Mouse (Mus musculus): ENCODE data around the gene Cage1. TPM values are rescaled to one million over a fixed set of nuclear protein-coding genes. Genes with fewer than 3 reads are reported as not detected.

Cage1 gene
- polyA plus RNA-seq (2015; fragmentation: Nextera tagmentation; extraction: Ambion mirVana) = 1.5 and 2.0 TPM in 2 replicates

- peaks cover 20% of the 10 kb centered on the region for H3K4me1 ChIP-seq (replicated peaks; ENCODE audit: control insufficient read depth, insufficient read depth, low read length)
- peak within 1 kb of the TSS; percentile 90 for H3K9ac ChIP-seq (replicated peaks; ENCODE audit: low read depth, low read length)
- peak within 1 kb of the TSS; percentile 82 for H3K4me3 ChIP-seq (replicated peaks; ENCODE audit: low read length)
- H3K4me2 ChIP-seq (ENCODE audit: low read length) = peak within 1 kb of the TSS; percentile 89
- H3K36me3 ChIP-seq (ENCODE audit: control insufficient read depth, insufficient read depth) = peaks cover 11% of the 10 kb centered on the region
- under 1% methylated on average over 47 of the region's 47 CpGs for WGBS
- H3K27ac ChIP-seq (ENCODE audit: low read length) = peak within 1 kb of the TSS; percentile 82
- no peaks in the 10 kb centered on the region for H3K27me3 ChIP-seq (replicated peaks; ENCODE audit: control insufficient read depth, insufficient read depth, low read length)
- H3K9me3 ChIP-seq (ENCODE audit: control insufficient read depth, low read length) = no peaks in the 10 kb centered on the region
- peak; percentile 98 for ATAC-seq
These were observed at the start of gene Cage1 for GRCm38 (mm10) chr13:38037044-38037687. Gene Cage1, minus strand, starts transcription at chr13:38037069.

- peaks cover 2% of the 10 kb centered on the region; the same call in 1 of the 2 replicates for H3K4me1 ChIP-seq (replicated peaks; ENCODE audit: control insufficient read depth, insufficient read depth, low read length)
- H3K36me3 ChIP-seq (ENCODE audit: control insufficient read depth, insufficient read depth) = no peaks in the 10 kb centered on the region
- H3K9me3 ChIP-seq (ENCODE audit: control insufficient read depth, low read length) = no peaks in the 10 kb centered on the region
- ATAC-seq = no peak
- H3K4me2 ChIP-seq (ENCODE audit: low read length) = no peak overlapping the region
- no peak overlapping the region for H3K4me3 ChIP-seq (replicated peaks; ENCODE audit: low read length)
- 80% methylated on average over 7 of the region's 7 CpGs for WGBS
- H3K27me3 ChIP-seq (replicated peaks; ENCODE audit: control insufficient read depth, insufficient read depth, low read length) = no peaks in the 10 kb centered on the region
- H3K27ac ChIP-seq (ENCODE audit: low read length) = no peak overlapping the region
- H3K9ac ChIP-seq (replicated peaks; ENCODE audit: low read depth, low read length) = no peak overlapping the region
These were observed 44.3 kb upstream of the Cage1 start for GRCm38 (mm10) chr13:38081161-38081560.

- H3K9ac ChIP-seq (replicated peaks; ENCODE audit: low read depth, low read length) = no peak overlapping the region
- no peaks in the 10 kb centered on the region for H3K36me3 ChIP-seq (ENCODE audit: control insufficient read depth, insufficient read depth)
- H3K4me2 ChIP-seq (ENCODE audit: low read length) = no peak overlapping the region
- peaks cover 2% of the 10 kb centered on the region; the same call in 1 of the 2 replicates for H3K4me1 ChIP-seq (replicated peaks; ENCODE audit: control insufficient read depth, insufficient read depth, low read length)
- WGBS = 87% methylated on average over 14 of the region's 14 CpGs
- H3K27ac ChIP-seq (ENCODE audit: low read length) = no peak overlapping the region
- no peaks in the 10 kb centered on the region for H3K9me3 ChIP-seq (ENCODE audit: control insufficient read depth, low read length)
- no peaks in the 10 kb centered on the region for H3K27me3 ChIP-seq (replicated peaks; ENCODE audit: control insufficient read depth, insufficient read depth, low read length)
- no peak for ATAC-seq
- H3K4me3 ChIP-seq (replicated peaks; ENCODE audit: low read length) = no peak overlapping the region
These were observed 43.9 kb upstream of the Cage1 start for GRCm38 (mm10) chr13:38080725-38081124.

GRCm38 (mm10) chr13:38080014-38080413 lies 43.1 kb upstream of the Cage1 start:
- Histone ChIP-seq H3K9ac (replicated peaks; ENCODE audit: low read depth, low read length) (no peak overlapping the region), H3K36me3 (ENCODE audit: control insufficient read depth, insufficient read depth) (no peaks in the 10 kb centered on the region), H3K27me3 (replicated peaks; ENCODE audit: control insufficient read depth, insufficient read depth, low read length) (no peaks in the 10 kb centered on the region), H3K4me3 (replicated peaks; ENCODE audit: low read length) (no peak overlapping the region), H3K4me2 (ENCODE audit: low read length) (no peak overlapping the region), H3K9me3 (ENCODE audit: control insufficient read depth, low read length) (no peaks in the 10 kb centered on the region), H3K27ac (ENCODE audit: low read length) (no peak overlapping the region), H3K4me1 (replicated peaks; ENCODE audit: control insufficient read depth, insufficient read depth, low read length) (peaks cover 2% of the 10 kb centered on the region; the same call in 1 of the 2 replicates)
- 52% methylated on average over 9 of the region's 9 CpGs for WGBS
- ATAC-seq = no peak

- Histone ChIP-seq H3K9me3 (ENCODE audit: control insufficient read depth, low read length) (no peaks in the 10 kb centered on the region), H3K4me3 (replicated peaks; ENCODE audit: low read length) (no peak overlapping the region)
- WGBS = 81% methylated on average over 5 of the region's 5 CpGs
These were observed 42.5 kb upstream of the Cage1 start for GRCm38 (mm10) chr13:38079366-38079765.

GRCm38 (mm10) chr13:38078836-38079235 lies 42.0 kb upstream of the Cage1 start:
- H3K4me2 ChIP-seq (ENCODE audit: low read length) = no peak overlapping the region
- peaks cover 2% of the 10 kb centered on the region; the same call in 1 of the 2 replicates for H3K4me1 ChIP-seq (replicated peaks; ENCODE audit: control insufficient read depth, insufficient read depth, low read length)
- H3K9ac ChIP-seq (replicated peaks; ENCODE audit: low read depth, low read length) = no peak overlapping the region
- H3K4me3 ChIP-seq (replicated peaks; ENCODE audit: low read length) = no peak overlapping the region
- H3K27me3 ChIP-seq (replicated peaks; ENCODE audit: control insufficient read depth, insufficient read depth, low read length) = no peaks in the 10 kb centered on the region
- no peaks in the 10 kb centered on the region for H3K36me3 ChIP-seq (ENCODE audit: control insufficient read depth, insufficient read depth)
- H3K27ac ChIP-seq (ENCODE audit: low read length) = no peak overlapping the region
- no peaks in the 10 kb centered on the region for H3K9me3 ChIP-seq (ENCODE audit: control insufficient read depth, low read length)
- no peak for ATAC-seq
- 55% methylated on average over 6 of the region's 6 CpGs for WGBS

More at GRCm38 (mm10) chr13:38079366-38079765, 42.5 kb upstream of the Cage1 start:
- H3K4me1 ChIP-seq (replicated peaks; ENCODE audit: control insufficient read depth, insufficient read depth, low read length) = peaks cover 2% of the 10 kb centered on the region; the same call in 1 of the 2 replicates
- no peaks in the 10 kb centered on the region for H3K36me3 ChIP-seq (ENCODE audit: control insufficient read depth, insufficient read depth)
- no peak overlapping the region for H3K27ac ChIP-seq (ENCODE audit: low read length)
- no peak for ATAC-seq
- no peak overlapping the region for H3K4me2 ChIP-seq (ENCODE audit: low read length)
- H3K9ac ChIP-seq (replicated peaks; ENCODE audit: low read depth, low read length) = no peak overlapping the region
- H3K27me3 ChIP-seq (replicated peaks; ENCODE audit: control insufficient read depth, insufficient read depth, low read length) = no peaks in the 10 kb centered on the region

- Histone ChIP-seq H3K27me3 (replicated peaks; ENCODE audit: control insufficient read depth, insufficient read depth, low read length) (no peaks in the 10 kb centered on the region), H3K27ac (ENCODE audit: low read length) (no peak overlapping the region), H3K4me3 (replicated peaks; ENCODE audit: low read length) (no peak overlapping the region), H3K4me1 (replicated peaks; ENCODE audit: control insufficient read depth, insufficient read depth, low read length) (peaks cover 2% of the 10 kb centered on the region; the same call in 1 of the 2 replicates), H3K4me2 (ENCODE audit: low read length) (no peak overlapping the region), H3K36me3 (ENCODE audit: control insufficient read depth, insufficient read depth) (no peaks in the 10 kb centered on the region), H3K9ac (replicated peaks; ENCODE audit: low read depth, low read length) (no peak overlapping the region), H3K9me3 (ENCODE audit: control insufficient read depth, low read length) (no peaks in the 10 kb centered on the region)
- WGBS = 25% methylated on average over 11 of the region's 11 CpGs
- ATAC-seq = no peak
These were observed 40.2 kb upstream of the Cage1 start for GRCm38 (mm10) chr13:38077113-38077512.

GRCm38 (mm10) chr13:38074404-38074803 lies 37.5 kb upstream of the Cage1 start:
- Histone ChIP-seq H3K36me3 (ENCODE audit: control insufficient read depth, insufficient read depth) (no peaks in the 10 kb centered on the region), H3K9ac (replicated peaks; ENCODE audit: low read depth, low read length) (no peak overlapping the region), H3K27me3 (replicated peaks; ENCODE audit: control insufficient read depth, insufficient read depth, low read length) (no peaks in the 10 kb centered on the region), H3K4me1 (replicated peaks; ENCODE audit: control insufficient read depth, insufficient read depth, low read length) (peaks cover 2% of the 10 kb centered on the region; the same call in 1 of the 2 replicates), H3K27ac (ENCODE audit: low read length) (no peak overlapping the region), H3K4me2 (ENCODE audit: low read length) (no peak overlapping the region), H3K4me3 (replicated peaks; ENCODE audit: low read length) (no peak overlapping the region), H3K9me3 (ENCODE audit: control insufficient read depth, low read length) (no peaks in the 10 kb centered on the region)
- no peak for ATAC-seq
- 76% methylated on average over 5 of the region's 5 CpGs for WGBS

- WGBS = 94% methylated on average over 18 of the region's 18 CpGs
- no peak overlapping the region for H3K4me2 ChIP-seq (ENCODE audit: low read length)
- no peaks in the 10 kb centered on the region for H3K27me3 ChIP-seq (replicated peaks; ENCODE audit: control insufficient read depth, insufficient read depth, low read length)
- peaks cover 2% of the 10 kb centered on the region; the same call in 1 of the 2 replicates for H3K4me1 ChIP-seq (replicated peaks; ENCODE audit: control insufficient read depth, insufficient read depth, low read length)
- no peak for ATAC-seq
- no peaks in the 10 kb centered on the region for H3K9me3 ChIP-seq (ENCODE audit: control insufficient read depth, low read length)
- no peaks in the 10 kb centered on the region for H3K36me3 ChIP-seq (ENCODE audit: control insufficient read depth, insufficient read depth)
- no peak overlapping the region for H3K4me3 ChIP-seq (replicated peaks; ENCODE audit: low read length)
- H3K27ac ChIP-seq (ENCODE audit: low read length) = no peak overlapping the region
- no peak overlapping the region for H3K9ac ChIP-seq (replicated peaks; ENCODE audit: low read depth, low read length)
These were observed 36.8 kb upstream of the Cage1 start for GRCm38 (mm10) chr13:38073374-38074307.
